Mouse (Mus musculus) duodenum, adult 2 months (tissue): ENCODE results near the gene Cops6. TPM values are rescaled to one million over a fixed set of nuclear protein-coding genes. Genes with fewer than 3 reads are reported as not detected.

Experiments
- polyA plus RNA-seq: library from polyadenylated mRNA; depleted of rRNA; stranded (reverse); fragments of >200 nt; gene quantifications from 2 replicates; pipeline ENCODE4 v1.2.3, GENCODE M21; 2012; ENCODE audit warnings: low replicate concordance; rRNA removed

The Cops6 gene
- polyA plus RNA-seq = 33.6 and 40.6 TPM in 2 replicates

DNA sequence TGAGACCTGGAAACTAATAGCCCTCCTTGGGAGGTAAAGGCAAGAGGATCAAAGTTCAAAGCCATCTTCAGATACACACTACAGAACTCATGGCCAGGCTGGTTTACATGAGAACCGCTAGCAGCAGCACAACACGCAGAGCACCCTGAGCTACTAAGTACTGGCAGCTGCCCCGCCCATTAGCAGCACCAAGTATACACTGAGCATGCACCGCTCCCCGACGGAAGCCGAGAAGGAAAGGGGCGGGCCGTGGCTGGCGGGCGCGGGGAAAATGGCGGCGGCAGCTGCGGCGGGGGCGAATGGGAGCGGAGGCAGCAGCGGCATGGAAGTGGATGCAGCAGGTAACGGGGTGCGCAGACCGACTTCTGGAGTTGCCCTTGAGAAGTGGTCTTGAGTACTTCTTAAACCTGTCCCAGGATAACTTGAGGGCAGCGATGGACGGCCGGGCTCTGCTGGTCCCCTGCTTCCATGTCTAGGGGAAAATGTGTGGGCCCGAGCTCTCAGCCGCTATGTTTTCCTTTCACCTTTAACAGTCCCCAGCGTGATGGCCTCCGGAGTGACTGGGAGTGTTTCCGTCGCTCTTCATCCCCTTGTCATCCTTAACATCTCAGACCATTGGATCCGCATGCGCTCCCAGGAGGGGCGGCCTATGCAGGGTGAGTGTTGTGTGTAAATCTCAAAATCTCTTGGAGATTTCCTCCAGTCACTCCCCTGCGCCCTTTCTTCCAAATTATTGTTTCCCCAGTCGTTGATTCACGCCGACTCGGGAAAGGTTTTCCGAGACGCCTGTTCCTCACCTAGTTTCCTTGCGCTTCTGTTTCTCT is at the start of gene Cops6:
Gene Cops6, plus strand, starts transcription at position 230 of the 824 bp plus-strand sequence.

DNA sequence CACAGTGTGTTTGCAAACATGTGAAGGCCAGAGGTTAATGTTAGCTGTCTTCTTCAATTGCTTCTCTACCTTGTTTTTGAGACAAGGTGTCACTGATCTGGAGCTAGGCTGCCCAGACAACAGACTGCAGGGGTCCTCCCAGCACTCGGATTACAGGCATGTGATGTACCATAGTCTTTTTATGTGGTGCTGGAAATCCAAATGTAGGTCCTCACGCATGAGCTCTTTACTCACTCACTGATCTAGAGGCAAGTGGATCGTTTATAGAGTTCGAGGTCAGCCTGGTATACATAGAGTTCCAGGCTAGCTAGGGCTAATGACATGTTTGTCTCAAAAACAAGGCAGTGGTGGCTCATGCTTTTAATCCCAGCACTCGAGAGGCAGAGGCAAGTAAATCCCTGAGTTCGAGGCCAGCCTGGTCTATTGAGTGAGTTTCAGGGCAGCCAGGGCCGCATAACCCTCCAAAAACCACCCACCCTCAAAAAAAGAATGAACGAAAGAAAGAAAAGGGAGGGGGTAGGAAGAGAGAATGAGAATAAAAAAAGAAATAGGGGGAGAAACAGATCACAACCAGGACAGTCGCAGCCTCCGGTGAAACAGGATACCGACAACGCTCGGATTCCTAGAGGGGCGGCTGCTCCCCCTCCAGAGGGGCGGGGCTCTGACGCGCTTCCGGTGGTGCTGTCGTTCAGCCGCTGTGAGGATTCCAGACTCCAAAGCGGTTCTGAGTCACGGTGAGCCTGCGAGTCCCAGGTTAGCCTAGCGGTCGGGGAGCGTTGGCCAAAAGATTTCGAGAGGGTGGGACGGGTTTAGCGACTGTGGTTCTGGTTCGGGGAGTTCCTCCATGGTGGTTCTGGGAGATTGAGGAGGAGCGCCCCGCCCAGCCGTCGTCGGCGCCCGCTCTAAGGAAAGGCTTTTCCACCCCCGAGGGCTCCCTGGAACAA is 44.3 kb upstream of the Cops6 start, which contains the start of gene Zscan21:
Gene Zscan21, plus strand, starts transcription at position 649 of the 944 bp plus-strand sequence.

DNA sequence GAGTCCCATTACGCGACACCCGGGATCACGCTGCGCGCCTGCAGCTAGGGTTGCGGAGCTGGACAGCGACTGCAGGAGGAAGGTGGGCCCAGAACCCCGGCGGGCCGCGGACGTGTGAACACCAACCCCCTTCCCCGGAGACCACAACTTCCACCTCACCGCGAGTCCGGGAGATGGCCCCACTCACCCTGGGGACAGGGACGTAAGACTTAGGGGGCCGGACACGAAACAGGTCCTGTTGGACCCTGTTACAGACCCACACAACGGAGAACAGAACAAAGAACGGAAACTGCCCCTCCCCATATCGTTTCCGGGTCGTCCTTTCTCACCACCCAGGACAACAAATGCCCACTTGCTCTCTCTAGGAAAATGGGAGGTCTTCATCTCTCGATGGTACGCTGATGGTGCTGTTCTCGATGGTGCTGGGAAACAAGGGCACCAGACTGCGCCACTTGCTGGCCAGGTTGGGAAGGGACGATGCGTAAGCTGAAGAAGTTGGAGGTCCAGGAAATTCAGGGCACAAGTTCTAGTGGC is 5.4 kb upstream of the Cops6 start, which contains the start of gene Zfp113:
Gene Zfp113, minus strand, starts transcription at position 302 of the 534 bp plus-strand sequence.

DNA sequence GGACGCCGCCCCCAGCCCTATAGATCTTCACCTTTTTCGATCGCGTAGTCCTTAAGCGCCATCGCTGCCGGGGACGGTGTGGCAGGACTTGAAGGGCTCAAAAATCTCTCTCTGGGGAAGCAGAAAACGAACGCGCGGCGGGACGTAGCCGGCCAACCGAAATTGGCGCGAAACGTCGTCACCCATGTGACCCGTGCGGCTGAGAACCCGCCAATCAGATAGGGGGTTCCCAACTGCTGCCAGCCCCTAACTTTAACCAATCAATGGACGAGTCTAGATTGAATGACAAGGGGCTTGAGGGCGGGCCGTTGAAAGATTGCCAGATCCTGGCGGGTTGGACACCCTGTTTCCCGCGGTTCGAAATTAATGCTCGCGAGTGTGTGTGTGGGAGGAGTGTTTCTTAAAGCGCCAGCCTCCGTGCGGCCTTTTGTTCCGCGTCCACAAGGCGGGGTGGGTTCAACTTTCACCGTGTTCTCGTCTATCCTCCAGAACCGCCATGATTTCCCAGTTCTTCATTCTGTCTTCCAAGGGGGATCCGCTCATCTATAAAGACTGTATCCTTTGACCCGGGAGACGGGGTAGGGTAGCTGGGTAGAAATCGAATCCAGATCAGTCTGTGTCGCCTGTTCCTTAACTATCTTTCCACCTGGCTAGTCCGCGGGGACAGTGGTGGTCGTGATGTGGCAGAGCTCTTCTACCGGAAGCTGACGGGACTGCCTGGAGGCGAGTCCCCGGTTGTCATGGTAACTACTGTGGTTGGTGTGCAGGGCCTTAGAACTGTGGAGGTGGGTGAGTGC is 11.0 kb downstream of the Cops6 start, which contains the start of the genes Ap4m1 and Mcm7:
Gene Ap4m1, plus strand, starts transcription at position 308 of the 797 bp plus-strand sequence.
Gene Mcm7, minus strand, starts transcription at position 728 of the 797 bp plus-strand sequence.

DNA sequence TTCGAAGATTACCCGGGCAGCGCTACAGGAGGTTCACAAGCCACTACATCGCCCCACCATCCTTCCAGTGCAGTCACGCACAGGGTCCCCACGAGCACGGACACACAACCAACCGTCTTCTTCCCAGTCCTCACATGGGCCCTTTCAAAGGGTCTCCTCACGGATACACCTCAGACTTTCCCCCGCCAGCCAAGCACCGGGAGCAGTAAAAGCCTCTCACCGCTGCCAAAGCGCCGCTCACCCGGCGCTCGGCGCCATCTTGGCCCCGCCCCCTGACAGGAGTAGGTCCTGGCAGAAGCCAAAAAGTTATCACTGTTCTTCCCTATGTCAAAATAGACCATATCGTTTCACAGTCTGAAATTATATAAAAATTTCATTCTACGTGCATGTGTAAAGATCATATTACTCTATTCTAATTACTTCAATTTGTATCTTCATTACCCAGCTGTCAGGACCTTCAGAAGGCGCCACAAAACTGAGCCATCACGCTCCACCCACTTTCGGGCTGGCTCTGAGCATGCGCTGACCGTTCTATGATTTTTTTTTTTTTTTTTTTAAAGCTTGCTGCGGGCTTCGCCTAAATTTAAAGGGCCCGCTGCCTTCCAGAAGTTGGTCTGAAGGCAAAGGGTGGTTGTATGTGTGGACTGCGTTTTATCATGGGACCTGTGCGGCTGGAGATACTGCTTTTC is 26.2 kb downstream of the Cops6 start, which contains the start of the genes Taf6 and Cnpy4:
Gene Taf6, minus strand, starts transcription at position 502 of the 689 bp plus-strand sequence.
Gene Cnpy4, plus strand, starts transcription at position 536 of the 689 bp plus-strand sequence.

DNA sequence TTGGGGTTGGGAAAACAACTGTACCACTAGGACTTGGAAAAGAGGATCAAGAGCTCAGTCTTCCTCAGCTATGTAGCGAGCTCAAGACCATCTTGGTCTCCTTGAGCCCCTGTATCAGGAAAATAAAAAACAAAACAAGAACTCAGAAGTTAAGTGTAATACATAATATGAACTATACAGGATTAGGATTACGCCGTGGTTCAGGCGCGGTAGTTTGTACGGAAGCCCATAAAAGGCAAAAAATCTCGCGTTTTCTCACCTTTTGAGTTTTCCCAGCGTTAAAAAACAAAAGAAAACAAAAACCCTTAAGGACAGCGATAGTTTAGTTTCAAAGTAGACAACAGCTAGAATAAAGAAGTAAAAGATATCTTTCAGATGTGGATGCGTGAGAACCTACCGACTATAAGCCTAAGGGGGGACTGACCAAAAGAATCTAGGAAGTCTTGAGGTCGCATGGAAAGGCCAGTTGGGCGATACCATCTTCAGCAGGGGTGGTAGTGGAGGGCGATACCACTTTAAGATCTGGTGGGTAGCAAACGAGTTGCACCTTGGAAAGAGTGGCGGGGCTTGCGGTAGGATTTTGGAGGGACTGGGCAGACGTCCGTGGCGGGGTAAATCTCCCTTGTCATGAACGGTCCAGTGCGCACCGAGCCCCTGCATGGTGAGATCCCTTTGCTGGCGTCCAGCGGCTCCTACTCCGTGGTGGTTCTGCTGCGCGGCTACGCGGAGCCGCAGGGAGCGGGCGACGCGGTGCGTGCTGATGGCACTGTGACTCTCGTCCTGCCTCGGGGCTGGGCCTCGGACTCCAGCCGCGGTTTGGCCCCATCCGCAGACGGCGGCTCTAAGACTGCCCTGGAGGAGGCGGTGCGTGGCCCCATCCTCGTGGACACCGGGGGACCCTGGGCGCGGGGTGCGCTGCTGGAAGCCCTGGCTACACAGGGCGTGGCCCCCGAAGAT is 33.2 kb downstream of the Cops6 start, which contains the start of gene Mblac1:
Gene Mblac1, plus strand, starts transcription at position 544 of the 957 bp plus-strand sequence.

Other genes with a start within 250 kb of the Cops6 start
- gene Cyp3a13, start 239.5 kb upstream of the Cops6 start, polyA plus RNA-seq = 12.1 and 35.2 TPM in 2 replicates
- 0.04 TPM in 1 of 2 replicates, not detected in the other for gene Gjc3, start 198.0 kb upstream of the Cops6 start, polyA plus RNA-seq
- 0.48 TPM in 1 of 2 replicates, not detected in the other for gene Azgp1, start 179.6 kb upstream of the Cops6 start, polyA plus RNA-seq
- not detected in 2 replicates for gene Smok3a, start 139.8 kb upstream of the Cops6 start, polyA plus RNA-seq
- not detected in 2 replicates for gene Smok3b, start 139.6 kb upstream of the Cops6 start, polyA plus RNA-seq
- gene Smok3c, start 107.9 kb upstream of the Cops6 start, polyA plus RNA-seq = not detected in 2 replicates
- 0.59 and 1.2 TPM in 2 replicates for gene Zkscan1, start 76.0 kb upstream of the Cops6 start, polyA plus RNA-seq
- 2.6 TPM in 2 replicates for gene Zscan21, start 44.2 kb upstream of the Cops6 start, polyA plus RNA-seq
- gene Zfp113, start 5.3 kb upstream of the Cops6 start, polyA plus RNA-seq = 0.43 and 7.8 TPM in 2 replicates
- gene Ap4m1, start 10.9 kb downstream of the Cops6 start, polyA plus RNA-seq = 17.7 and 26.6 TPM in 2 replicates
- gene Mcm7, start 11.4 kb downstream of the Cops6 start, polyA plus RNA-seq = 21.0 and 23.3 TPM in 2 replicates
- gene Taf6, start 26.4 kb downstream of the Cops6 start, polyA plus RNA-seq = 37.0 and 39.4 TPM in 2 replicates
- 0.37 and 0.59 TPM in 2 replicates for gene Cnpy4, start 26.4 kb downstream of the Cops6 start, polyA plus RNA-seq
- gene Mblac1, start 33.2 kb downstream of the Cops6 start, polyA plus RNA-seq = 3.1 and 4.6 TPM in 2 replicates
- 0.39 and 0.55 TPM in 2 replicates for gene Nxpe5, start 64.8 kb downstream of the Cops6 start, polyA plus RNA-seq
- 120 and 177 TPM in 2 replicates for gene Lamtor4, start 94.4 kb downstream of the Cops6 start, polyA plus RNA-seq
- gene BC037034, start 103.0 kb downstream of the Cops6 start, polyA plus RNA-seq = 58.8 and 80.5 TPM in 2 replicates
- gene Gal3st4, start 111.8 kb downstream of the Cops6 start, polyA plus RNA-seq = 0.12 and 0.42 TPM in 2 replicates
- gene Gm43720, start 118.9 kb downstream of the Cops6 start, polyA plus RNA-seq = not detected in 2 replicates
- 1.0 and 2.2 TPM in 2 replicates for gene Gpc2, start 118.9 kb downstream of the Cops6 start, polyA plus RNA-seq
- 0.07 and 0.26 TPM in 2 replicates for gene Stag3, start 119.2 kb downstream of the Cops6 start, polyA plus RNA-seq
- 0.48 and 1.2 TPM in 2 replicates for gene Pvrig, start 180.9 kb downstream of the Cops6 start, polyA plus RNA-seq